Mouse (Mus musculus): ENCODE data around the gene 4931440F15Rik. TPM values are rescaled to one million over a fixed set of nuclear protein-coding genes. Genes with fewer than 3 reads are reported as not detected.

4931440F15Rik gene
- polyA plus RNA-seq, 1 experiment, result 0.04 TPM

- Histone ChIP-seq H3K36me3 (ENCODE audit: control insufficient read depth, insufficient read depth) (no peaks in the 10 kb centered on the region), H3K79me2 (ENCODE audit: control insufficient read depth, insufficient read depth) (no peaks in the 10 kb centered on the region), H3K4me2 (ENCODE audit: low read depth) (peak overlapping the region; percentile 58), H3ac (ENCODE audit: control insufficient read depth, insufficient read length) (no peak overlapping the region), H3K4me3 (no peak overlapping the region), H3K27me3 (ENCODE audit: control insufficient read depth, insufficient read depth, insufficient read length) (no peaks in the 10 kb centered on the region)
- TF ChIP-seq CEBPB (IDR thresholded peaks at IDR 0.05; ENCODE audit: insufficient read depth, poor library complexity, severe bottlenecking) (peak; percentile 34; the same call in 1 of the 2 replicates), MAX (IDR thresholded peaks at IDR 0.05; ENCODE audit: low read depth) (no peak), MYOD1 (IDR thresholded peaks at IDR 0.05; ENCODE audit: control insufficient read depth in 1 of 3, insufficient read length in 2 of 3, low read depth in 2 of 3) (peak; percentile 92 to 95 (median 94)), TCF12 (IDR thresholded peaks at IDR 0.05; ENCODE audit: insufficient read depth, poor library complexity, severe bottlenecking) (peak; percentile 95), REST (IDR thresholded peaks at IDR 0.05; ENCODE audit: insufficient read depth, insufficient read length) (no peak), TCF3 (IDR thresholded peaks at IDR 0.05; ENCODE audit: insufficient read length, low read depth) (peak; percentile 62), USF1 (IDR thresholded peaks at IDR 0.05; ENCODE audit: low read depth) (no peak), POLR2A (IDR thresholded peaks at IDR 0.05; ENCODE audit: insufficient read length, low read depth) (no peak), POLR2AphosphoS2 (IDR thresholded peaks at IDR 0.05; ENCODE audit: insufficient read length, low read depth) (no peak), E2F4 (IDR thresholded peaks at IDR 0.05; ENCODE audit: insufficient read depth) (no peak), MYOG (IDR thresholded peaks at IDR 0.05; ENCODE audit: control insufficient read depth in 1 of 3, insufficient read depth in 1 of 3, insufficient read length in 2 of 3, low read depth in 2 of 3) (peak in 2 of 3 experiments; percentile 62 to 98), SRF (IDR thresholded peaks at IDR 0.05; ENCODE audit: control insufficient read depth, insufficient read length, low read depth) (no peak)
Measured at GRCm38 (mm10) chr11:29808173-29808980, 17.1 kb downstream of the 4931440F15Rik start.

- no peak overlapping the region for H3ac ChIP-seq (ENCODE audit: control insufficient read depth, insufficient read length)
- no peaks in the 10 kb centered on the region for H3K36me3 ChIP-seq (ENCODE audit: control insufficient read depth, insufficient read depth)
- no peaks in the 10 kb centered on the region for H3K79me2 ChIP-seq (ENCODE audit: control insufficient read depth, insufficient read depth)
- H3K4me2 ChIP-seq (ENCODE audit: low read depth), result no peak overlapping the region
- H3K4me3 ChIP-seq, result no peak overlapping the region
- no peaks in the 10 kb centered on the region for H3K27me3 ChIP-seq (ENCODE audit: control insufficient read depth, insufficient read depth, insufficient read length)
- TF ChIP-seq REST (IDR thresholded peaks at IDR 0.05; ENCODE audit: insufficient read depth, insufficient read length) (no peak), TCF12 (IDR thresholded peaks at IDR 0.05; ENCODE audit: insufficient read depth, poor library complexity, severe bottlenecking) (peak; percentile 15), POLR2A (IDR thresholded peaks at IDR 0.05; ENCODE audit: insufficient read length, low read depth) (no peak), MYOG (IDR thresholded peaks at IDR 0.05; ENCODE audit: control insufficient read depth in 1 of 3, insufficient read depth in 1 of 3, insufficient read length in 2 of 3, low read depth in 2 of 3) (peak in 1 of 3 experiments; percentile 80), MYOD1 (IDR thresholded peaks at IDR 0.05; ENCODE audit: control insufficient read depth in 1 of 3, insufficient read length in 2 of 3, low read depth in 2 of 3) (peak in 2 of 3 experiments; percentile 19 to 67)
Measured at GRCm38 (mm10) chr11:29807325-29807724, 18.1 kb downstream of the 4931440F15Rik start.

GRCm38 (mm10) chr11:29801432-29802427 is 23.7 kb downstream of the 4931440F15Rik start:
- Histone ChIP-seq H3K27me3 (ENCODE audit: control insufficient read depth, insufficient read depth, insufficient read length) (no peaks in the 10 kb centered on the region), H3K4me2 (ENCODE audit: low read depth) (no peak overlapping the region), H3K36me3 (ENCODE audit: control insufficient read depth, insufficient read depth) (no peaks in the 10 kb centered on the region), H3ac (ENCODE audit: control insufficient read depth, insufficient read length) (no peak overlapping the region), H3K79me2 (ENCODE audit: control insufficient read depth, insufficient read depth) (no peaks in the 10 kb centered on the region), H3K4me3 (no peak overlapping the region)
- TF ChIP-seq USF1 (IDR thresholded peaks at IDR 0.05; ENCODE audit: low read depth), result peak; percentile 61
- TF ChIP-seq TCF3 (IDR thresholded peaks at IDR 0.05; ENCODE audit: insufficient read length, low read depth), result no peak

GRCm38 (mm10) chr11:29799839-29800238 is 25.6 kb downstream of the 4931440F15Rik start:
- Histone ChIP-seq H3K27me3 (ENCODE audit: control insufficient read depth, insufficient read depth, insufficient read length) (no peaks in the 10 kb centered on the region), H3K4me2 (ENCODE audit: low read depth) (no peak overlapping the region), H3K4me3 (no peak overlapping the region), H3ac (ENCODE audit: control insufficient read depth, insufficient read length) (no peak overlapping the region), H3K36me3 (ENCODE audit: control insufficient read depth, insufficient read depth) (no peaks in the 10 kb centered on the region), H3K79me2 (ENCODE audit: control insufficient read depth, insufficient read depth) (no peaks in the 10 kb centered on the region)
- TF ChIP-seq E2F4 (IDR thresholded peaks at IDR 0.05; ENCODE audit: insufficient read depth), result no peak
- TF ChIP-seq POLR2A (IDR thresholded peaks at IDR 0.05; ENCODE audit: insufficient read length, low read depth), result no peak
- no peak for TF ChIP-seq MYOG (IDR thresholded peaks at IDR 0.05; ENCODE audit: control insufficient read depth in 1 of 3, insufficient read depth in 1 of 3, insufficient read length in 2 of 3, low read depth in 2 of 3)
- no peak for TF ChIP-seq MAX (IDR thresholded peaks at IDR 0.05; ENCODE audit: low read depth)
- no peak for TF ChIP-seq TCF12 (IDR thresholded peaks at IDR 0.05; ENCODE audit: insufficient read depth, poor library complexity, severe bottlenecking)
- TF ChIP-seq REST (IDR thresholded peaks at IDR 0.05; ENCODE audit: insufficient read depth, insufficient read length), result no peak
- TF ChIP-seq MYOD1 (IDR thresholded peaks at IDR 0.05; ENCODE audit: control insufficient read depth in 1 of 3, insufficient read length in 2 of 3, low read depth in 2 of 3), result no peak
- no peak for TF ChIP-seq TCF3 (IDR thresholded peaks at IDR 0.05; ENCODE audit: insufficient read length, low read depth)
- no peak for TF ChIP-seq POLR2AphosphoS2 (IDR thresholded peaks at IDR 0.05; ENCODE audit: insufficient read length, low read depth)
- TF ChIP-seq CEBPB (IDR thresholded peaks at IDR 0.05; ENCODE audit: insufficient read depth, poor library complexity, severe bottlenecking), result no peak
- no peak for TF ChIP-seq SRF (IDR thresholded peaks at IDR 0.05; ENCODE audit: control insufficient read depth, insufficient read length, low read depth)
- TF ChIP-seq USF1 (IDR thresholded peaks at IDR 0.05; ENCODE audit: low read depth), result no peak
